Mouse (Mus musculus): Measurements from ENCODE around the gene Rpusd4.
A peak's percentile ranks its signal among the peaks of the same experiment; 100 is the strongest.

The Rpusd4 gene

GRCm38 (mm10) chr9:35267146-35267975 lies at the start of gene Rpusd4, which contains the start of gene Fam118b:
Gene Rpusd4 (plus strand): TSS chr9:35267865.
Gene Fam118b (minus strand): TSS chr9:35267805.
- peak; percentile 80 for DNase-seq (ENCODE audit: low read depth)

- no peak for DNase-seq (ENCODE audit: low read depth)
Measured at GRCm38 (mm10) chr9:35217963-35218362, 49.7 kb upstream of the Rpusd4 start.

- no peak for DNase-seq (ENCODE audit: low read depth)
Measured at GRCm38 (mm10) chr9:35223466-35223865, 44.2 kb upstream of the Rpusd4 start.

- no peak for DNase-seq (ENCODE audit: low read depth)
Measured at GRCm38 (mm10) chr9:35228671-35229070, 39.0 kb upstream of the Rpusd4 start.

- no peak for DNase-seq (ENCODE audit: low read depth)
Measured at GRCm38 (mm10) chr9:35235996-35236395, 31.7 kb upstream of the Rpusd4 start.

GRCm38 (mm10) chr9:35238371-35238770 lies 29.3 kb upstream of the Rpusd4 start:
- DNase-seq (ENCODE audit: low read depth): no peak

GRCm38 (mm10) chr9:35238915-35239571 lies 28.6 kb upstream of the Rpusd4 start:
- DNase-seq (ENCODE audit: low read depth): no peak

GRCm38 (mm10) chr9:35239734-35240133 lies 27.9 kb upstream of the Rpusd4 start:
- no peak for DNase-seq (ENCODE audit: low read depth)

- DNase-seq (ENCODE audit: low read depth): no peak
Measured at GRCm38 (mm10) chr9:35247405-35247804, 20.3 kb upstream of the Rpusd4 start.

GRCm38 (mm10) chr9:35249476-35249875 lies 18.2 kb upstream of the Rpusd4 start:
- no peak for DNase-seq (ENCODE audit: low read depth)

GRCm38 (mm10) chr9:35257365-35257764 lies 10.3 kb upstream of the Rpusd4 start:
- DNase-seq (ENCODE audit: low read depth): no peak

- no peak for DNase-seq (ENCODE audit: low read depth)
Measured at GRCm38 (mm10) chr9:35262418-35262817, 5.2 kb upstream of the Rpusd4 start.

- DNase-seq (ENCODE audit: low read depth): no peak
Measured at GRCm38 (mm10) chr9:35263431-35263830, 4.2 kb upstream of the Rpusd4 start.

- DNase-seq (ENCODE audit: low read depth): no peak
Measured at GRCm38 (mm10) chr9:35264509-35264908, 3.2 kb upstream of the Rpusd4 start.

- DNase-seq (ENCODE audit: low read depth): no peak
Measured at GRCm38 (mm10) chr9:35267976-35268715, 481 bp downstream of the Rpusd4 start.

GRCm38 (mm10) chr9:35277855-35278365 lies 10.2 kb downstream of the Rpusd4 start:
- DNase-seq (ENCODE audit: low read depth): no peak

- DNase-seq (ENCODE audit: low read depth): no peak
Measured at GRCm38 (mm10) chr9:35278451-35278850, 10.8 kb downstream of the Rpusd4 start.

GRCm38 (mm10) chr9:35282006-35282850 lies 14.6 kb downstream of the Rpusd4 start:
- DNase-seq (ENCODE audit: low read depth): no peak

GRCm38 (mm10) chr9:35282851-35283200 lies 15.2 kb downstream of the Rpusd4 start:
- DNase-seq (ENCODE audit: low read depth): no peak

GRCm38 (mm10) chr9:35283415-35284069 lies 15.9 kb downstream of the Rpusd4 start:
- no peak for DNase-seq (ENCODE audit: low read depth)

- no peak for DNase-seq (ENCODE audit: low read depth)
Measured at GRCm38 (mm10) chr9:35284351-35284750, 16.7 kb downstream of the Rpusd4 start.
